Mouse (Mus musculus): Measurements from ENCODE around the gene Rnf113a2. TPM values are rescaled to one million over a fixed set of nuclear protein-coding genes. Genes with fewer than 3 reads are reported as not detected.

Rnf113a2 gene
- total RNA-seq, 2 experiments from 2014 or later = 11.7 to 12.5 TPM

Other genes starting within 250 kb of the Rnf113a2 start
- gene Elmsan1, start 198.3 kb upstream of the Rnf113a2 start, total RNA-seq (2021) = 10 to 100 TPM in 1 of 2 experiments, 1 to 10 TPM in 1; 6.9 to 10.9 TPM
- gene Ptgr2, start 132.0 kb upstream of the Rnf113a2 start, total RNA-seq (2021) = 10 to 100 TPM; 67.1 to 80.5 TPM
- gene Zfp410, start 100.3 kb upstream of the Rnf113a2 start, total RNA-seq (2021) = 10 to 100 TPM; 18.6 to 19.3 TPM
- 10 to 100 TPM; 20.4 to 25.4 TPM for gene Coq6, start 55.5 kb upstream of the Rnf113a2 start, total RNA-seq (2021)
- gene Fam161b, start 55.4 kb upstream of the Rnf113a2 start, total RNA-seq (2021) = 1 to 10 TPM in 1 of 2 experiments, under 1 TPM in 1; 1.00 to 1.1 TPM
- gene Entpd5, start 8.2 kb upstream of the Rnf113a2 start, total RNA-seq (2021) = 10 to 100 TPM; 15.3 to 16.5 TPM
- 1 to 10 TPM; 2.1 to 2.9 TPM for gene Bbof1, start 8.1 kb upstream of the Rnf113a2 start, total RNA-seq (2021)
- gene Aldh6a1, start 33.8 kb downstream of the Rnf113a2 start, total RNA-seq (2021) = 100 to 1,000 TPM; 117 to 121 TPM
- gene Lin52, start 34.2 kb downstream of the Rnf113a2 start, total RNA-seq (2021) = 1 to 10 TPM; 7.4 to 9.2 TPM
- gene Vsx2, start 152.6 kb downstream of the Rnf113a2 start, total RNA-seq (2021) = not detected
- 1 to 10 TPM; 4.9 to 5.1 TPM for gene Abcd4, start 200.2 kb downstream of the Rnf113a2 start, total RNA-seq (2021)
- not detected for gene Vrtn, start 223.8 kb downstream of the Rnf113a2 start, total RNA-seq (2021)